Mouse (Mus musculus) midbrain, embryonic 11.5 days (tissue): ENCODE results near the gene Plekha5. TPM values are rescaled to one million over a fixed set of nuclear protein-coding genes. Genes with fewer than 3 reads are reported as not detected.

Experiments
- ATAC-seq: fragments of 200-750 bp; cut with Nextera tagmentation; 2 replicates; pipeline ENCODE4 v1.8.0; 2017; ENCODE audit warnings: moderate TSS enrichment, moderate library complexity; ENCODE audit not compliant: low FRiP score
- DNase-seq: peaks from one replicate; pipeline ENCODE4 v3.0.0; 2015; ENCODE audit warnings: low spot score; ENCODE audit errors: missing footprints
- H3K27ac ChIP-seq: fragments of 300-500 bp; sonication (generic); 2 replicates; pipeline ENCODE4 v1.5.1; 2014; ENCODE audit warnings: low read depth, low read length
- H3K27me3 ChIP-seq: fragments of 300-500 bp; sonication (generic); 2 replicates; pipeline ENCODE4 v1.6.1; 2014; ENCODE audit warnings: mild to moderate bottlenecking, low read length, moderate library complexity, mixed read lengths; ENCODE audit not compliant: control insufficient read depth, insufficient read depth
- H3K36me3 ChIP-seq: fragments of 300-500 bp; sonication (generic); 2 replicates; pipeline ENCODE4 v1.6.1; 2014; ENCODE audit warnings: mild to moderate bottlenecking, low read length, moderate library complexity, mixed read lengths; ENCODE audit not compliant: control insufficient read depth, insufficient read depth
- H3K4me1 ChIP-seq: fragments of 300-500 bp; sonication (generic); 2 replicates; pipeline ENCODE4 v1.6.1; 2014; ENCODE audit warnings: low read length; ENCODE audit not compliant: control insufficient read depth, insufficient read depth
- H3K4me2 ChIP-seq: fragments of 300-500 bp; sonication (generic); 2 replicates; pipeline ENCODE4 v1.6.1; 2014; ENCODE audit warnings: mild to moderate bottlenecking, moderate library complexity
- H3K4me3 ChIP-seq: fragments of 300-500 bp; sonication (generic); 2 replicates; pipeline ENCODE4 v1.5.1; 2014; ENCODE audit warnings: low read depth, low read length
- H3K9ac ChIP-seq: fragments of 300-500 bp; sonication (generic); 2 replicates; pipeline ENCODE4 v1.6.1; 2014; ENCODE audit warnings: low read length
- H3K9me3 ChIP-seq: fragments of 300-500 bp; sonication (generic); 2 replicates; pipeline ENCODE4 v1.6.1; 2016; ENCODE audit warnings: low read length; ENCODE audit not compliant: control insufficient read depth
- WGBS: fragments of 180-500 bp; shearing (Covaris S2); extraction: QIAGEN DNeasy Blood & Tissue Kit; methylation state at CpG from one replicate; pipeline ENCODE4 v1.1.7; 2014; 5-methylcytosine and 5-hydroxymethylcytosine counted together
- polyA plus RNA-seq: library from polyadenylated mRNA; unstranded; fragments of >200 nt; fragmentation: Nextera tagmentation; extraction: Ambion mirVana; gene quantifications from 2 replicates; pipeline ENCODE4 v1.2.1, GENCODE M21; 2014

The Plekha5 gene
- polyA plus RNA-seq, 1 experiment from 2014 or later, result 56.9 TPM

DNA sequence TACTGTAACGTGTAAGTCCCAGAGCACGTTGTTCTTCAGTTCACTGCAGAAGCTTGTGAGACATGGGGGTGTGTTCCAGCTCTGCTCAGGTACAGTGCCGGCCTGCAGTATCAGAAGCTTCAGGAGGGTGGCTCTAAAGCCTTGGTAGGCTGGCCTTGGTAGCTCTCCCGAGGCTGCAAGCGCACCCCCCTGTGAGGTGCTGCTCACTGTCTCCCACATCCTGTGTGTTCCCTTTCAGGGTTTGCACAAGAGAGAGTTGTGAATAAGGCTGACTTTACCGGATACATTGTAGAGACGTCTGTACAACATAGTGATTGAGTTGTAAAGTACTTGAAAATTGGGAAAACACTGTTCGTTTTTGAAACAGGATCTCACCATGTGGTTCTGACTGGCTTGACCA lies 122.2 kb downstream of the Plekha5 start:
- DNase-seq (no peak), ATAC-seq (no peak)
- Histone ChIP-seq H3K4me1 (no peaks in the 10 kb centered on the region), H3K36me3 (peaks cover 16% of the 10 kb centered on the region; the same call in 1 of the 2 replicates), H3K27ac (no peak overlapping the region), H3K9me3 (no peaks in the 10 kb centered on the region), H3K27me3 (no peaks in the 10 kb centered on the region), H3K4me2 (no peak overlapping the region), H3K4me3 (no peak overlapping the region), H3K9ac (no peak overlapping the region)
- WGBS, result 87% methylated on average over 8 of the region's 8 CpGs

DNA sequence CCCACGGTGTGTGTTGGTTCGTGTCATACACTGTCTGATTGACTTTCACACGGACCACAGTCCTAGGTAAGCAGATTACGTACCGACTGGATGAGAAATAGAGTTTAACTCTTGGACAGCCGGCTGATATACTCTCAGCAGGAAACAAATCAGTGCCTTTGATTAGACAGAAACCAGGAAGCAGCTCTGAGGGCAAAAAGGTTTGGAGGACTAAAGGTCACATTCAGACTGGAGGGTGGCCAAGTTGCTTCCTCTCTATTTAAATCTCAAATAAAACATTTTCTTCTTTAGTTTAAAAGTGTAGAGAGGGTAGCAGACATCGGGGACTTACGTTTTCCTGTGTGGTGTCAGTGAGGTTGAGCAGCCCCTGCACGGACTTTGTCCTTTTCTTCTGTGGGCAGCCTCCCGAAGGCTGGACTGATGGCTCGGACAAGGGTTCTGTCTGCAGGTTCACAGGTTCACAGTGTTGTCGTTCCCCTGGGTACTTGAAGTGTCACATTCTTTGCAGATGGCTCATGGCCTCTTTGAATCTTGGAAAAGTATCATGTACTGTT lies 122.9 kb downstream of the Plekha5 start:
- Histone ChIP-seq H3K27me3 (no peaks in the 10 kb centered on the region), H3K36me3 (peaks cover 16% of the 10 kb centered on the region; the same call in 1 of the 2 replicates)

DNA sequence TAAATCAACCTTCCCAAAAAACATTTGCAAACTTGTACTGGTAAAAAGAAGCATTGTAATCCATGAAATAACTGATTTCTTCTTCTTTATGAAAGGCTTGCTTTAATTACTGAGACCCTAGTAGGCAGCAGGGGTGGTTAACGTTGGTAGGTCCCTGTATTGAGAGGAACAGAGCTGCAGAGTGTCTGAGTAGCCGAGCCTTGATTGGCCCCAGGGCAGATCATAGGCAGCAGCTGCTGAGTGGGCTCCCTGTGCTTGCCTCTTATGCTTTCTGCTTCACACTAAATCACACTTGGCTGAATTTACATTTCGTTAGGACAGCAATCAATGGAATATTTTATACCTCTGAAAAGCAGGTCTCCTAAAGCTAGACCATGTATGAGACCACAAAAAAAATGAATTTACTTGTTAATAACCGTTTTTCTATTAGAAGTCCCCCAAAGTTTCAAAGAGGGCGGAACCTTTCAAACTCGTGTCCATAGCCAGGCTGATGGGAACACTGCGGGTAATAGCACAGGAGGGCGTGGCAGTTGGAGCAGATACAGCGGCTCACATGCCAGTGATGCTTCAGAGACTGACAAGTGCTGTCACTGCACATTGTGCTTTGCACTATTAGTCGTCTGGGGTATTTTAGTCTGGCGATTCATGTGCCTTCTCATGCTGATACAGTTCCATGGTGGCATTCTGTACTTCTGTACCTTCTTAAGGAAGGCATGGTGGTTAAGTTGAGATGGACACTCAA lies 123.5 kb downstream of the Plekha5 start:
- Histone ChIP-seq H3K27me3 (no peaks in the 10 kb centered on the region), H3K27ac (no peak overlapping the region), H3K9me3 (no peaks in the 10 kb centered on the region), H3K4me3 (no peak overlapping the region), H3K4me1 (no peaks in the 10 kb centered on the region), H3K36me3 (peaks cover 18% of the 10 kb centered on the region; the same call in 1 of the 2 replicates), H3K9ac (no peak overlapping the region), H3K4me2 (no peak overlapping the region)
- DNase-seq (no peak), ATAC-seq (peak; percentile 53; the same call in 1 of the 2 replicates)
- WGBS, result 86% methylated on average over 11 of the region's 11 CpGs

More for the DNA sequence above, 122.9 kb downstream of the Plekha5 start:
- WGBS, result 71% methylated on average over 12 of the region's 12 CpGs
- no peak overlapping the region for H3K4me2 ChIP-seq
- no peak for DNase-seq
- no peak overlapping the region for H3K9ac ChIP-seq
- H3K4me1 ChIP-seq, result no peaks in the 10 kb centered on the region
- ATAC-seq, result no peak
- H3K4me3 ChIP-seq, result no peak overlapping the region
- no peaks in the 10 kb centered on the region for H3K9me3 ChIP-seq
- no peak overlapping the region for H3K27ac ChIP-seq

DNA sequence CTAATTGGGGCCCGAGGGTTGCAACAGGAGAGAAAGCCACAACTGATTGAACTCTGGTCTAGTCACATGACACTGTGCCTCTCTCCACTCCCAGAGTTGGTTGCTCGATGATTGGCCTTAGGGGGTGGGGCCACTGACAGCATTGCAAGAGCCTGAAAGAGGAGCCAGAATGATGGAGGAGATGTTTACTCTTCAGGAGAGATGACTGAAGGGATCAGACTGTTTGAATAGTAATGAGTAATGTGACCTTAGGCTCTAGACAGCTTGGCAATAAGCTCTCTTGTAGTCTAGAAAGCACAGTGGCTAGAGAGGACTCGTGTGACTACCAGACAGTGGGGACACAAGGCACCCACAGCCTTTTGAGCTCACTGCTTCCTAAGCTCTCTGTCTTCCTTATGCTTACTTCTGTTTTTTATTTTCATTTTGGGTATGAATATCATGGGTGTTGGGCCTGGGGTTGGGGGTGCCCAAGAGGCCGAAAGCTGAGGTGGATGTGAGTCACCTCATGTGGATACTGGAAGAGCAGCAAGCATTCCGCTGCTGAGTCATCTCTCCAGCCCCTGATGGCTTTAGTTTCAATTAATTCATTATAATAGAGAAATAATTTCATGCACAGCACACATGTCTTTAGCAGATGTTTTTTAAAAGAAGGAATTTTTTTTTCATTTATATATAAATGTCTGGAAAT lies 124.4 kb downstream of the Plekha5 start:
- no peak overlapping the region for H3K4me2 ChIP-seq
- H3K27ac ChIP-seq, result no peak overlapping the region
- H3K4me3 ChIP-seq, result no peak overlapping the region
- H3K36me3 ChIP-seq, result peaks cover 20% of the 10 kb centered on the region; the same call in 1 of the 2 replicates
- H3K9ac ChIP-seq, result no peak overlapping the region
- H3K4me1 ChIP-seq, result no peaks in the 10 kb centered on the region
- no peaks in the 10 kb centered on the region for H3K27me3 ChIP-seq
- 78% methylated on average over 5 of the region's 5 CpGs for WGBS
- peak; percentile 61; the same call in 1 of the 2 replicates for ATAC-seq
- no peaks in the 10 kb centered on the region for H3K9me3 ChIP-seq
- no peak for DNase-seq

DNA sequence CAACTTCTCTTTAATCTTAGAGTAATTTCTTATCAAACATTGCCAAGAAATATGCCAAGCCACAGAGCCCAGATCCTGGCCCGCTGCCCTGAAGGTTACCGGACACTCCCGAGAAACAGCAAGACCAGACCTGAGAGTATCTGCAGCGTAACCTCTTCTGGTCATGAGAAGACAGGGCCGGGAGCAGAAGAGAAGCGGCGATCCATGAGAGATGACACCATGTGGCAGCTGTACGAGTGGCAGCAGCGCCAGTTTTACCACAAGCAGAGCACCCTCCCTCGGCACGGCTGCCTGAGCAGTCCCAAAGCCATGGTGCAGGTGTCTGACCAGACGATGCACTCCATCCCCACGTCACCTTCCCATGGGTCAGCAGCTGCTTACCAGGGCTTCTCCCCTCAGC lies 126.9 kb downstream of the Plekha5 start:
- peaks cover 14% of the 10 kb centered on the region; the same call in 1 of the 2 replicates for H3K36me3 ChIP-seq

DNA sequence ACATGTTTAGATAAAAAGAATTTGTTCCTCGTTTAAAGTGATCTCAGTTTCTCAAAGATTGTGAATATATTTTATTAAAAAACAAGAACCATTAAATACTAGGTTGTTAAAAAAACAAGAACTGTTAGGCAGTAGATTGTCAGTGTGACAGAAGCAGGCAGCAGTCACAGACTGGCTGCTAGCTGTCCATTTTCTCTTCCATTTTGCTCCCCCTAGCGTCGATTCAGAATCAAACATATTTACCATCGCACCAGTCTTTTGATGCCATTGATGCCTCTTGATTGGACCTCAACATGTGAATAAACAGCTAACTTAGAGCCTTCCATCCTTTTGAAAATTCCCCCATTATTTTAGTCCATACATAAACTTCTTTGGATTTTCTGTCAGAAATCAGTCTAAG lies 130.4 kb downstream of the Plekha5 start:
- Histone ChIP-seq H3K4me2 (no peak overlapping the region), H3K36me3 (0 out of 2 replicates have a peak, but pooled peaks cover 5% of the 10 kb centered on the region), H3K27ac (no peak overlapping the region), H3K4me3 (no peak overlapping the region), H3K9ac (no peak overlapping the region), H3K27me3 (no peaks in the 10 kb centered on the region), H3K9me3 (no peaks in the 10 kb centered on the region), H3K4me1 (no peaks in the 10 kb centered on the region)
- ATAC-seq, result no peak
- 60% methylated on average over 4 of the region's 4 CpGs for WGBS
- DNase-seq, result no peak

More for the DNA sequence above, 126.9 kb downstream of the Plekha5 start:
- no peaks in the 10 kb centered on the region for H3K9me3 ChIP-seq
- no peak for DNase-seq
- no peak overlapping the region for H3K9ac ChIP-seq
- 88% methylated on average over 13 of the region's 13 CpGs for WGBS
- no peaks in the 10 kb centered on the region for H3K4me1 ChIP-seq
- no peak overlapping the region for H3K4me3 ChIP-seq
- no peak overlapping the region for H3K4me2 ChIP-seq
- no peak for ATAC-seq
- no peaks in the 10 kb centered on the region for H3K27me3 ChIP-seq
- H3K27ac ChIP-seq, result no peak overlapping the region

DNA sequence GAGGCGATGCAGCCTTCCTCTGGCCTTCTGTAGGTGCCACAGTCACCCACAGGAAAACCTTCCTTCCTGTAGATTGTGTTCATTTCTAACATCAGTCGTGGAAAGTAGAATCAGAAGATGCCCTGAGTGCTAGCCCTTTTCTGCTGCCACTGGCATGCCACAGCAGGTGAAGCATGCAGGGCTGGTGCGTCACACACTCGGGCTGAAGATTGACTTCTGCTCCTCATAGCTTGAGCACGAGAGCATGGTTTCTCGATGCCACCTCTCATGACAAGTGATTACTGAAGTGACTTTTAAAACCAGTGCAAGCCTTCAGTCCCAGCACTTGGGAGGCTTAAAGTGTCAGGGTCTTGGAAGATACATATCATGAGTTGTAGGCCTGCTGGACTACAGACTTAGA lies 135.6 kb downstream of the Plekha5 start:
- H3K36me3 ChIP-seq, result no peaks in the 10 kb centered on the region
- no peak overlapping the region for H3K4me2 ChIP-seq
- no peak overlapping the region for H3K9ac ChIP-seq
- DNase-seq, result no peak
- no peaks in the 10 kb centered on the region for H3K27me3 ChIP-seq
- ATAC-seq, result no peak
- H3K4me1 ChIP-seq, result no peaks in the 10 kb centered on the region
- H3K27ac ChIP-seq, result no peak overlapping the region
- no peaks in the 10 kb centered on the region for H3K9me3 ChIP-seq
- WGBS, result 90% methylated on average over 6 of the region's 6 CpGs
- no peak overlapping the region for H3K4me3 ChIP-seq

DNA sequence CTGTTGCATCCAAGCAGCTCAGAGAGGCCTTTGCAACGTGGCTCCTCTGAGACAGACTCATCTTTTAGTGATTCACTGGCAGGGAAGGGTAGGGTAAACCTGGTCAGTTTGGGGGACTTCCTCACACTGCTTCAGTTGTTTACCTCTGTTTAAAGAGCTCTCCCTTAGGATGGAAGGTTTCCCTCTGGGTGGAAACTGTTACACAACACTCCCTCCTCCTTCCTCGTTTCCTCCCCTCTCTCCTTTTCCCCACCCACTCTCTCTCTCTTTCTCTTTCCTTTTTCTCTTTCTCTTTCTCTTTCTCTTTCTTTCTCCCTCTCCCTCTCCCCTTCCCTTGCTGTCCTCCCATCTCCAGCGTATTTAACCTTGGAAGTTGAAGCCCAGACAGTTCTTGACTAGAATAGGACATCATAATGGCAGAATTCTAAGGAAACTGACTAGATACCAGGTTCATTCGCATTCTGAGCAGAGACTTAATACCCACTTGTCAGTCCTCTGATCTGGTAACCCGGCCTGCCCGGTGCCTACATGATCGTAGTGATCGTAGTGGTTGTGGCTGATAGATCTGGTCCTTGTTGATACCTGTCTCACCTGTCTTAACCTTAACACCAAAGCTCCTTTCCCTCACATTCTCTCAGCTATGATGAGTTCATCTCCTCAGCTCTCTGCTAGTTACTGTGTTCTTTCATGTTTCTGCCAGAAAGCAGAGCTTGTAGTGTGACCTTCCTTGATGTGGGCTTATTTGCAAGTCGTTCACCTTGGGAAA lies 137.5 kb downstream of the Plekha5 start:
- Histone ChIP-seq H3K27ac (no peak overlapping the region), H3K4me3 (no peak overlapping the region), H3K4me1 (no peaks in the 10 kb centered on the region), H3K36me3 (no peaks in the 10 kb centered on the region), H3K4me2 (no peak overlapping the region), H3K9ac (no peak overlapping the region), H3K27me3 (no peaks in the 10 kb centered on the region), H3K9me3 (no peaks in the 10 kb centered on the region)
- ATAC-seq (no peak), DNase-seq (no peak)
- 93% methylated on average over 9 of the region's 9 CpGs for WGBS
